Mouse (Mus musculus) CD4-positive naive resting alpha-beta T cell, adult 76 days (primary cell): ENCODE measurements around the gene C1ra. TPM values are rescaled to one million over a fixed set of nuclear protein-coding genes. Genes with fewer than 3 reads are reported as not detected.

ENCODE experiments used
- total RNA-seq: library from RNA; stranded (reverse); gene quantifications from one replicate; pipeline ENCODE4 v1.2.4, GENCODE M21; 2023

Gene C1ra
- not detected for total RNA-seq

GRCm38 (mm10) chr6:124512355-124512836 is at the start of gene C1ra:
Gene C1ra (plus strand): TSS chr6:124512405.

GRCm38 (mm10) chr6:124464305-124465271 is 47.6 kb upstream of the C1ra start, which contains the start of gene Clstn3:
Gene Clstn3 (minus strand): TSS chr6:124464794.

GRCm38 (mm10) chr6:124492842-124493561 is 19.2 kb upstream of the C1ra start, which contains the start of gene C1rl:
Gene C1rl (plus strand): TSS chr6:124493113.

GRCm38 (mm10) chr6:124542284-124542683 is 30.1 kb downstream of the C1ra start, which contains the start of gene C1s1:
Gene C1s1 (minus strand): TSS chr6:124542359.

GRCm38 (mm10) chr6:124570026-124570425 is 57.8 kb downstream of the C1ra start, which contains the start of gene C1rb:
Gene C1rb (plus strand): TSS chr6:124570294.

Other genes with a start within 250 kb of the C1ra start
- 7.2 TPM for gene Cd163, start 207.7 kb upstream of the C1ra start, total RNA-seq
- gene Pex5, start 97.3 kb upstream of the C1ra start, total RNA-seq: 78.8 TPM
- 63.9 TPM for gene Clstn3, start 47.6 kb upstream of the C1ra start, total RNA-seq
- not detected for gene C1rl, start 19.3 kb upstream of the C1ra start, total RNA-seq
- gene C1s1, start 30.0 kb downstream of the C1ra start, total RNA-seq: not detected
- 0.38 TPM for gene C1rb, start 57.9 kb downstream of the C1ra start, total RNA-seq
- not detected for gene C1s2, start 123.7 kb downstream of the C1ra start, total RNA-seq
- gene Lpcat3, start 150.6 kb downstream of the C1ra start, total RNA-seq: 57.6 TPM
- 163 TPM for gene Emg1, start 199.8 kb downstream of the C1ra start, total RNA-seq
- gene Phb2, start 199.9 kb downstream of the C1ra start, total RNA-seq: 127 TPM
- 175 TPM for gene Ptpn6, start 226.3 kb downstream of the C1ra start, total RNA-seq
- 222 TPM for gene Grcc10, start 229.0 kb downstream of the C1ra start, total RNA-seq
- 1.9 TPM for gene Gm45234, start 243.6 kb downstream of the C1ra start, total RNA-seq
- gene Atn1, start 244.1 kb downstream of the C1ra start, total RNA-seq: 151 TPM